Mouse (Mus musculus) brown adipose tissue, adult 24 weeks (tissue): ENCODE results near the gene Atp2a1. TPM values are rescaled to one million over a fixed set of nuclear protein-coding genes. Genes with fewer than 3 reads are reported as not detected.
A peak's percentile ranks its signal among the peaks of the same experiment; 100 is the strongest.

Experiments
- H3K27ac ChIP-seq: fragments of 200-500 bp; replicated peaks from 2 replicates; pipeline ENCODE4 v1.5.1; 2012; ENCODE audit warnings: low read depth, mild to moderate bottlenecking, low read length
- H3K4me1 ChIP-seq: fragments of 200-500 bp; 2 replicates; pipeline ENCODE4 v1.6.1; 2012; ENCODE audit warnings: low read length, mixed read lengths; ENCODE audit not compliant: control insufficient read depth, insufficient read depth, insufficient read length
- H3K4me3 ChIP-seq: fragments of 200-500 bp; 2 replicates; pipeline ENCODE4 v1.5.1; 2012; ENCODE audit warnings: low read depth, mild to moderate bottlenecking, low read length, moderate library complexity; ENCODE audit not compliant: insufficient read depth
- polyA plus RNA-seq: library from polyadenylated mRNA; stranded (reverse); fragments of >200 nt; gene quantifications from 2 replicates; pipeline ENCODE4 v1.2.4, GENCODE M21; 2012; ENCODE audit not compliant: missing spikeins, insufficient read depth, insufficient read length

Atp2a1 gene
- polyA plus RNA-seq, 1 experiment = 236 TPM

GRCm38 (mm10) chr7:126448481-126448880 is 14.4 kb downstream of the Atp2a1 start:
- no peak overlapping the region for H3K4me3 ChIP-seq
- no peaks in the 10 kb centered on the region for H3K4me1 ChIP-seq
- no peak overlapping the region for H3K27ac ChIP-seq

- no peak overlapping the region for H3K27ac ChIP-seq
- H3K4me1 ChIP-seq = no peaks in the 10 kb centered on the region
- no peak overlapping the region for H3K4me3 ChIP-seq
Measured at GRCm38 (mm10) chr7:126446217-126446616, 16.7 kb downstream of the Atp2a1 start.

- Histone ChIP-seq H3K27ac (no peak overlapping the region), H3K4me1 (no peaks in the 10 kb centered on the region), H3K4me3 (no peak overlapping the region)
Measured at GRCm38 (mm10) chr7:126445104-126445815, 17.6 kb downstream of the Atp2a1 start.

GRCm38 (mm10) chr7:126444536-126444935 is 18.4 kb downstream of the Atp2a1 start:
- Histone ChIP-seq H3K4me3 (no peak overlapping the region), H3K27ac (no peak overlapping the region), H3K4me1 (no peaks in the 10 kb centered on the region)

- H3K4me1 ChIP-seq = no peaks in the 10 kb centered on the region
- no peak overlapping the region for H3K4me3 ChIP-seq
- H3K27ac ChIP-seq = no peak overlapping the region
Measured at GRCm38 (mm10) chr7:126443997-126444396, 18.9 kb downstream of the Atp2a1 start.

- H3K27ac ChIP-seq = no peak overlapping the region
- no peak overlapping the region for H3K4me3 ChIP-seq
- H3K4me1 ChIP-seq = no peaks in the 10 kb centered on the region
Measured at GRCm38 (mm10) chr7:126440134-126440533, 22.8 kb downstream of the Atp2a1 start.

GRCm38 (mm10) chr7:126436851-126437250 is 26.1 kb downstream of the Atp2a1 start:
- Histone ChIP-seq H3K27ac (no peak overlapping the region), H3K4me3 (no peak overlapping the region), H3K4me1 (no peaks in the 10 kb centered on the region)

GRCm38 (mm10) chr7:126435801-126436200 is 27.1 kb downstream of the Atp2a1 start:
- no peak overlapping the region for H3K4me3 ChIP-seq
- H3K27ac ChIP-seq = no peak overlapping the region
- H3K4me1 ChIP-seq = no peaks in the 10 kb centered on the region

GRCm38 (mm10) chr7:126434726-126435125 is 28.2 kb downstream of the Atp2a1 start:
- Histone ChIP-seq H3K4me1 (peaks cover 5% of the 10 kb centered on the region), H3K4me3 (no peak overlapping the region), H3K27ac (no peak overlapping the region)

- 0 out of 2 replicates have a peak overlapping the region, but pooled peaks have one; percentile 91 for H3K4me3 ChIP-seq
- H3K4me1 ChIP-seq = peaks cover 8% of the 10 kb centered on the region
- no peak overlapping the region for H3K27ac ChIP-seq
Measured at GRCm38 (mm10) chr7:126430167-126430566, 32.7 kb downstream of the Atp2a1 start.

GRCm38 (mm10) chr7:126429503-126429898 is 33.4 kb downstream of the Atp2a1 start:
- Histone ChIP-seq H3K27ac (no peak overlapping the region), H3K4me1 (peaks cover 8% of the 10 kb centered on the region)

GRCm38 (mm10) chr7:126428631-126429502 is 34.0 kb downstream of the Atp2a1 start, which contains the start of gene Rabep2:
Gene Rabep2, plus strand, starts transcription at chr7:126428759.
- Histone ChIP-seq H3K4me1 (peaks cover 8% of the 10 kb centered on the region), H3K27ac (peak within 1 kb of the TSS; percentile 83), H3K4me3 (peak within 1 kb of the TSS; percentile 91)

More at GRCm38 (mm10) chr7:126429503-126429898, 33.4 kb downstream of the Atp2a1 start:
- peak overlapping the region; percentile 91 for H3K4me3 ChIP-seq

GRCm38 (mm10) chr7:126428154-126428553 is 34.8 kb downstream of the Atp2a1 start:
- H3K4me3 ChIP-seq = peak overlapping the region; percentile 91
- H3K27ac ChIP-seq = peak overlapping the region; percentile 83
- H3K4me1 ChIP-seq = peaks cover 8% of the 10 kb centered on the region

GRCm38 (mm10) chr7:126427323-126427860 is 35.5 kb downstream of the Atp2a1 start:
- Histone ChIP-seq H3K4me3 (no peak overlapping the region), H3K27ac (no peak overlapping the region), H3K4me1 (peaks cover 8% of the 10 kb centered on the region)

GRCm38 (mm10) chr7:126424161-126424560 is 38.7 kb downstream of the Atp2a1 start:
- H3K27ac ChIP-seq = no peak overlapping the region
- no peaks in the 10 kb centered on the region for H3K4me1 ChIP-seq
- no peak overlapping the region for H3K4me3 ChIP-seq
